Mouse (Mus musculus) stomach, embryonic 16.5 days (tissue): ENCODE results near the gene Tm9sf2. TPM values are rescaled to one million over a fixed set of nuclear protein-coding genes. Genes with fewer than 3 reads are reported as not detected.

Source experiments
- ATAC-seq: fragments of 200-750 bp; cut with Nextera tagmentation; 2 replicates; pipeline ENCODE4 v1.8.0; 2017; ENCODE audit warnings: moderate number of reproducible peaks, moderate TSS enrichment; ENCODE audit not compliant: insufficient read depth, low FRiP score
- H3K27ac ChIP-seq: fragments of 300-500 bp; sonication (generic); 2 replicates; pipeline ENCODE4 v1.5.1; 2014; ENCODE audit warnings: low read length
- H3K27me3 ChIP-seq: fragments of 300-500 bp; sonication (generic); 2 replicates; pipeline ENCODE4 v1.6.1; 2014; ENCODE audit warnings: low read length, control low read depth, mixed read lengths; ENCODE audit not compliant: control insufficient read depth, insufficient read depth
- H3K36me3 ChIP-seq: fragments of 300-500 bp; sonication (generic); 2 replicates; pipeline ENCODE4 v1.6.1; 2014; ENCODE audit warnings: low read length; ENCODE audit not compliant: control insufficient read depth, insufficient read depth
- H3K4me1 ChIP-seq: fragments of 300-500 bp; sonication (generic); 2 replicates; pipeline ENCODE4 v1.6.1; 2014; ENCODE audit warnings: low read length, control low read depth, mixed read lengths; ENCODE audit not compliant: control insufficient read depth, insufficient read depth
- H3K4me2 ChIP-seq: fragments of 300-500 bp; sonication (generic); 2 replicates; pipeline ENCODE4 v1.6.1; 2014; ENCODE audit warnings: low read depth, low read length, mixed read lengths
- H3K4me3 ChIP-seq: fragments of 300-500 bp; sonication (generic); replicated peaks from 2 replicates; pipeline ENCODE4 v1.5.1; 2014; ENCODE audit warnings: mild to moderate bottlenecking, low read length
- H3K9ac ChIP-seq: fragments of 300-500 bp; sonication (generic); 2 replicates; pipeline ENCODE4 v1.6.1; 2014; ENCODE audit warnings: low read length
- H3K9me3 ChIP-seq: fragments of 300-500 bp; sonication (generic); replicated peaks from 2 replicates; pipeline ENCODE4 v1.6.1; 2016; ENCODE audit warnings: low read length, control low read depth; ENCODE audit not compliant: control insufficient read depth
- WGBS: fragments of 180-500 bp; shearing (Covaris S2); extraction: QIAGEN DNeasy Blood & Tissue Kit; methylation state at CpG from one replicate; pipeline ENCODE4 v1.1.7; 2014; 5-methylcytosine and 5-hydroxymethylcytosine counted together
- polyA plus RNA-seq: library from polyadenylated mRNA; unstranded; fragments of >200 nt; fragmentation: Nextera tagmentation; extraction: Ambion mirVana; gene quantifications from 2 replicates; pipeline ENCODE4 v1.2.1, GENCODE M21; 2015

Gene Tm9sf2
- polyA plus RNA-seq, 1 experiment from 2014 or later = 209 TPM

- no peaks in the 10 kb centered on the region for H3K36me3 ChIP-seq
- no peak for ATAC-seq
- H3K9ac ChIP-seq = peak overlapping the region; percentile 8; the same call in 1 of the 2 replicates
- no peaks in the 10 kb centered on the region for H3K27me3 ChIP-seq
- no peak overlapping the region for H3K4me3 ChIP-seq
- no peaks in the 10 kb centered on the region for H3K9me3 ChIP-seq
- WGBS = 41% methylated on average over 11 of the region's 11 CpGs
- peak overlapping the region; percentile 38; the same call in 1 of the 2 replicates for H3K27ac ChIP-seq
- peaks cover 10% of the 10 kb centered on the region; the same call in 1 of the 2 replicates for H3K4me1 ChIP-seq
- no peak overlapping the region for H3K4me2 ChIP-seq
Observed at GRCm38 (mm10) chr14:122068801-122069695, 37.8 kb upstream of the Tm9sf2 start.

- 76% methylated on average over 3 of the region's 3 CpGs for WGBS
- Histone ChIP-seq H3K27ac (no peak overlapping the region), H3K4me2 (no peak overlapping the region), H3K4me1 (peaks cover 10% of the 10 kb centered on the region; the same call in 1 of the 2 replicates), H3K4me3 (no peak overlapping the region), H3K9me3 (no peaks in the 10 kb centered on the region), H3K36me3 (no peaks in the 10 kb centered on the region), H3K27me3 (no peaks in the 10 kb centered on the region), H3K9ac (no peak overlapping the region)
- ATAC-seq = no peak
Observed at GRCm38 (mm10) chr14:122069948-122070347, 36.9 kb upstream of the Tm9sf2 start.

- H3K27me3 ChIP-seq = no peaks in the 10 kb centered on the region
- H3K9ac ChIP-seq = no peak overlapping the region
- no peak overlapping the region for H3K4me3 ChIP-seq
- H3K27ac ChIP-seq = no peak overlapping the region
- H3K36me3 ChIP-seq = no peaks in the 10 kb centered on the region
- no peak overlapping the region for H3K4me2 ChIP-seq
- H3K9me3 ChIP-seq = no peaks in the 10 kb centered on the region
- peaks cover 10% of the 10 kb centered on the region; the same call in 1 of the 2 replicates for H3K4me1 ChIP-seq
- WGBS = 93% methylated on average over 5 of the region's 5 CpGs
- ATAC-seq = no peak
Observed at GRCm38 (mm10) chr14:122073422-122073821, 33.4 kb upstream of the Tm9sf2 start.

GRCm38 (mm10) chr14:122074360-122074759 is 32.5 kb upstream of the Tm9sf2 start:
- ATAC-seq = no peak
- Histone ChIP-seq H3K9ac (no peak overlapping the region), H3K9me3 (no peaks in the 10 kb centered on the region), H3K27ac (no peak overlapping the region), H3K4me1 (peaks cover 2% of the 10 kb centered on the region; the same call in 1 of the 2 replicates), H3K27me3 (no peaks in the 10 kb centered on the region), H3K4me3 (no peak overlapping the region), H3K36me3 (no peaks in the 10 kb centered on the region), H3K4me2 (no peak overlapping the region)
- WGBS = 68% methylated on average over 10 of the region's 10 CpGs

- no peak for ATAC-seq
Observed at GRCm38 (mm10) chr14:122075485-122076200, 31.2 kb upstream of the Tm9sf2 start.

GRCm38 (mm10) chr14:122077017-122077416 is 29.8 kb upstream of the Tm9sf2 start:
- 78% methylated on average over 3 of the region's 3 CpGs for WGBS
- no peaks in the 10 kb centered on the region for H3K36me3 ChIP-seq
- H3K4me1 ChIP-seq = no peaks in the 10 kb centered on the region
- H3K9ac ChIP-seq = no peak overlapping the region
- no peak overlapping the region for H3K4me3 ChIP-seq
- ATAC-seq = no peak
- H3K27me3 ChIP-seq = no peaks in the 10 kb centered on the region
- H3K27ac ChIP-seq = no peak overlapping the region
- no peak overlapping the region for H3K4me2 ChIP-seq
- no peaks in the 10 kb centered on the region for H3K9me3 ChIP-seq

More at GRCm38 (mm10) chr14:122075485-122076200, 31.2 kb upstream of the Tm9sf2 start:
- H3K36me3 ChIP-seq = no peaks in the 10 kb centered on the region
- no peaks in the 10 kb centered on the region for H3K9me3 ChIP-seq
- no peak overlapping the region for H3K4me2 ChIP-seq
- H3K4me3 ChIP-seq = no peak overlapping the region
- no peaks in the 10 kb centered on the region for H3K27me3 ChIP-seq
- WGBS = 78% methylated on average over 21 of the region's 21 CpGs
- no peak overlapping the region for H3K27ac ChIP-seq
- no peaks in the 10 kb centered on the region for H3K4me1 ChIP-seq
- H3K9ac ChIP-seq = no peak overlapping the region

GRCm38 (mm10) chr14:122079428-122079827 is 27.4 kb upstream of the Tm9sf2 start:
- no peaks in the 10 kb centered on the region for H3K27me3 ChIP-seq
- no peak overlapping the region for H3K4me2 ChIP-seq
- H3K9ac ChIP-seq = no peak overlapping the region
- 52% methylated on average over 6 of the region's 6 CpGs for WGBS
- H3K27ac ChIP-seq = no peak overlapping the region
- H3K9me3 ChIP-seq = no peaks in the 10 kb centered on the region
- no peak for ATAC-seq
- H3K4me1 ChIP-seq = no peaks in the 10 kb centered on the region
- no peak overlapping the region for H3K4me3 ChIP-seq
- no peaks in the 10 kb centered on the region for H3K36me3 ChIP-seq

GRCm38 (mm10) chr14:122079921-122080320 is 26.9 kb upstream of the Tm9sf2 start:
- Histone ChIP-seq H3K9ac (no peak overlapping the region), H3K36me3 (no peaks in the 10 kb centered on the region), H3K27ac (no peak overlapping the region), H3K4me3 (no peak overlapping the region), H3K4me2 (no peak overlapping the region), H3K9me3 (peaks cover 5% of the 10 kb centered on the region; the same call in 1 of the 2 replicates), H3K27me3 (no peaks in the 10 kb centered on the region), H3K4me1 (no peaks in the 10 kb centered on the region)
- no peak for ATAC-seq
- 84% methylated on average over 5 of the region's 5 CpGs for WGBS

GRCm38 (mm10) chr14:122081308-122081707 is 25.5 kb upstream of the Tm9sf2 start:
- Histone ChIP-seq H3K4me3 (no peak overlapping the region), H3K4me2 (no peak overlapping the region), H3K36me3 (no peaks in the 10 kb centered on the region), H3K4me1 (no peaks in the 10 kb centered on the region), H3K27ac (no peak overlapping the region), H3K27me3 (no peaks in the 10 kb centered on the region), H3K9ac (no peak overlapping the region), H3K9me3 (peaks cover 5% of the 10 kb centered on the region; the same call in 1 of the 2 replicates)
- 16% methylated on average over 3 of the region's 3 CpGs for WGBS
- no peak for ATAC-seq
